Mouse (Mus musculus): ENCODE measurements around the gene Usp16. TPM values are rescaled to one million over a fixed set of nuclear protein-coding genes. Genes with fewer than 3 reads are reported as not detected.
"Not testable (repeated sequence)": the region's sequence is repeated elsewhere in the genome, so short reads cannot be mapped to it uniquely, and the experiment has no call there.

The Usp16 gene
- polyA plus RNA-seq, 1 experiment from 2014 or later: 42.7 TPM

DNA sequence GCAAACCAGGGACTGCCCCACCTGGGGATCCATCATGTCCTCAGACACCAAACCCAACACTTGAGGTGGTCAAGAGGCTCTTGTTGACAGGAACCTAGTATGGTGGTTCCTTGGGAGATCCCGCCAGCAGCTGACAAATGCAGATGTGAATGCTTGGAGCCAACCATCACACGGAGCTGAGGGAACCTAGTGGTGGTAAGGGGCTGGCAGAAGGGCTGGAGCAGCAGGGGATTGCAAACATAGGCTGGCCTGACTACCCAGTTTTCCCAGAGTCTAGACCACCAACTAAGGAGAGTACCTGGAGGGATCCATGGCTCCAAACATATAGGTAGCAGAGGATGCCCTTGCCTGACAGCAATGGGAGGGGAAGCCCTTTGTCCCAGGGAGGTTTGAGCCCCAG is 1.3 kb upstream of the Usp16 start:
- 88% methylated on average over 2 of the region's 2 CpGs for WGBS
- no peak for DNase-seq (ENCODE audit: low spot score)
- Histone ChIP-seq H3K36me3 (ENCODE audit: control insufficient read depth, insufficient read depth, low read length) (no peaks in the 10 kb centered on the region), H3K4me2 (no peak overlapping the region), H3K9ac (ENCODE audit: low read depth, low read length) (no peak overlapping the region), H3K4me3 (ENCODE audit: low read depth, low read length) (no peak overlapping the region), H3K4me1 (replicated peaks; ENCODE audit: control insufficient read depth, insufficient read depth, low read length) (peaks cover 9% of the 10 kb centered on the region; the same call in 1 of the 2 replicates), H3K27ac (ENCODE audit: low read depth, low read length) (no peak overlapping the region), H3K9me3 (ENCODE audit: control insufficient read depth, low read length) (no peaks in the 10 kb centered on the region), H3K27me3 (replicated peaks; ENCODE audit: control insufficient read depth, insufficient read depth, low read length) (no peaks in the 10 kb centered on the region)
- ATAC-seq (replicated peaks; ENCODE audit: low FRiP score): no peak

DNA sequence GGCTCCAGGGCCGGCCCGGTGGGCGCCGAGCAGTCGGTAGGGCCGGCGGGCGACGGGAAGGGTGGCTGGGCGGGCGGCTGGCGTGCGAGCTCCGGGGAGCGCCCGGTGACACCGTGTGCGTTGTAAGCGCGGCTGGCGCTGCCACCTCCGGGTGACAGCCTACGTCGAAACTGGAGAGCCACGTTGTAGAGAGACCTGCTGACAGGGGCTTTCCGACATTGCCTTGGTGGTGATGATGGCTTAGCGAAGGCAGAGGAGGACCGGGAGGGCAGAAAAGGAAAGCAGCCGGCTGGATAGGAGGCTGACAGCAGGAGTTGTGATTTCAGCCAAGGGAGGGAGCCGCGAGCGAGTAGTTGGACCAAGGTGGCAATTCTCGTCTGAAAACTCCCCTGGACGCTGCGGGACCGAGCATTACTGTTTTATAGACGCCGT is 693 bp downstream of the Usp16 start:
- peaks cover 9% of the 10 kb centered on the region; the same call in 1 of the 2 replicates for H3K4me1 ChIP-seq (replicated peaks; ENCODE audit: control insufficient read depth, insufficient read depth, low read length)
- no peaks in the 10 kb centered on the region for H3K27me3 ChIP-seq (replicated peaks; ENCODE audit: control insufficient read depth, insufficient read depth, low read length)
- peaks cover 2% of the 10 kb centered on the region; the same call in 1 of the 2 replicates for H3K36me3 ChIP-seq (ENCODE audit: control insufficient read depth, insufficient read depth, low read length)
- no peaks in the 10 kb centered on the region for H3K9me3 ChIP-seq (ENCODE audit: control insufficient read depth, low read length)
- H3K4me3 ChIP-seq (ENCODE audit: low read depth, low read length): peak overlapping the region; percentile 87
- no peak for DNase-seq (ENCODE audit: low spot score)
- H3K9ac ChIP-seq (ENCODE audit: low read depth, low read length): peak overlapping the region; percentile 81
- H3K4me2 ChIP-seq: peak overlapping the region; percentile 96
- under 1% methylated on average over 38 of the region's 38 CpGs for WGBS
- peak overlapping the region; percentile 54 for H3K27ac ChIP-seq (ENCODE audit: low read depth, low read length)
- peak; percentile 71 for ATAC-seq (replicated peaks; ENCODE audit: low FRiP score)

DNA sequence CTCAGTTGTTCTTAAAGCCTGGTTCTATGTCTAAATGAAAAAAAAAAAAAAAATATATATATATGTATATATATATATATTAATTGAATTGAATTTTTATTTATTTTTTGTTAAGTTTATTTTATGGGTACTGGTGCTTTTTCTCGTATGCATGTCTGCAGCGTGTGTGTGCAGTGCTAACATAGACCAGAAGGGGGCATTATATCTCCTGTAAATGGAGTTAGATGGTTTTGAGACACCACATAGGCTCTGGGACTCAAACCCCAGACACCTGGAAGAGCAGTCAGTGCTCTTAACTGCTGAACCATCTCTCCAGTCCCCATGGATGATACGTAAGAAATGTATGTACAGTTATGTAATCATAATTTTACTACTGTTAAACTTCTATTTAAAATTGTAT is 4.2 kb downstream of the Usp16 start:
- ATAC-seq (replicated peaks; ENCODE audit: low FRiP score) (no peak), DNase-seq (ENCODE audit: low spot score) (no peak)
- H3K4me1 ChIP-seq (replicated peaks; ENCODE audit: control insufficient read depth, insufficient read depth, low read length): peaks cover 9% of the 10 kb centered on the region; the same call in 1 of the 2 replicates
- no peak overlapping the region for H3K4me3 ChIP-seq (ENCODE audit: low read depth, low read length)
- H3K36me3 ChIP-seq (ENCODE audit: control insufficient read depth, insufficient read depth, low read length): peaks cover 16% of the 10 kb centered on the region; the same call in 1 of the 2 replicates
- no peak overlapping the region for H3K27ac ChIP-seq (ENCODE audit: low read depth, low read length)
- no peaks in the 10 kb centered on the region for H3K27me3 ChIP-seq (replicated peaks; ENCODE audit: control insufficient read depth, insufficient read depth, low read length)
- H3K4me2 ChIP-seq: no peak overlapping the region
- H3K9ac ChIP-seq (ENCODE audit: low read depth, low read length): no peak overlapping the region
- whole genome bisulfite sequencing: 96% methylated on average over 3 of the region's 3 CpGs
- no peaks in the 10 kb centered on the region for H3K9me3 ChIP-seq (ENCODE audit: control insufficient read depth, low read length)

DNA sequence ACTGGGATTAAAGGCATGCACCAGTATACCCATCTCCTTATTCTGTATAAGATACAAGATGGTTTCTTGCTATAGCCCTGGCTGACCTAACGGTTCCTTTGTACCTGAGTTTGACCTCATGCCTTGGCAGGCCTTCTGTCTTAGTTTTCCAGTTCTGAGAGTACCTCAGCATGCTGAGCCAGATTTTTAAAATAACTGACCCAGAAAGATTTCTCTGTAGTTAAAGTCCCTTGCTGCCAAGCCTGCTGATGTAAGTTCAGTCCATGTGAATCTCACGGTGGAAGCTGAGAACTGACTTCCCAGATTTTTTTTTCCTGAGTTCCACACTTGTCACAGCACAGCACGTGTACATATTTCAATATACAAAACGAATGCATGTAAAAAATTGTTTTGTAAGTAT is 16.1 kb downstream of the Usp16 start:
- ATAC-seq (replicated peaks; ENCODE audit: low FRiP score) (no peak), DNase-seq (ENCODE audit: low spot score) (no peak)
- Histone ChIP-seq H3K4me3 (ENCODE audit: low read depth, low read length) (no peak overlapping the region), H3K9me3 (ENCODE audit: control insufficient read depth, low read length) (no peaks in the 10 kb centered on the region), H3K4me1 (replicated peaks; ENCODE audit: control insufficient read depth, insufficient read depth, low read length) (no peaks in the 10 kb centered on the region), H3K27ac (ENCODE audit: low read depth, low read length) (no peak overlapping the region), H3K36me3 (ENCODE audit: control insufficient read depth, insufficient read depth, low read length) (peaks cover 32% of the 10 kb centered on the region), H3K27me3 (replicated peaks; ENCODE audit: control insufficient read depth, insufficient read depth, low read length) (no peaks in the 10 kb centered on the region), H3K4me2 (no peak overlapping the region), H3K9ac (ENCODE audit: low read depth, low read length) (no peak overlapping the region)
- 89% methylated on average over 4 of the region's 4 CpGs for WGBS

DNA sequence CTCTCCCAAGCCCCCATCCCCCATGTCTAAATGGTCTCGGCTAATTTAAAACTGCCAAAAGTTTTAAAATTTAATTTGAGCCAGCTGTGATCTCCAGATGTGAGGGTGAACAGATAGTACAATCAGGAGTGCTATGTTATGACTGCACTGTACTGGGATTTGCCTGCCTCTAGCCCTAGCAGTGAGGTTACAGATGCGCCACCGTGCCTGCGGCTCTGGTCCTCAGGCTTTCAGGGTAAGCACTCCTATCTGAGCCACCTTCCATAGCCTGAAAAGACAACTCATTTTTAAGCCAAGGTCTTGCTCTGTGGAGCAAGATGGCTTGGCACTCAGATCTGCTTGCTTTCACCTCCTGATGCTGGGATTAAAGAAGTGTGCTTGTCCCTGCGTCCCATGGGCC is 29.9 kb downstream of the Usp16 start:
- Histone ChIP-seq H3K27me3 (replicated peaks; ENCODE audit: control insufficient read depth, insufficient read depth, low read length) (no peaks in the 10 kb centered on the region), H3K4me3 (ENCODE audit: low read depth, low read length) (no peak overlapping the region), H3K4me2 (no peak overlapping the region), H3K9ac (ENCODE audit: low read depth, low read length) (no peak overlapping the region), H3K36me3 (ENCODE audit: control insufficient read depth, insufficient read depth, low read length) (peaks cover 51% of the 10 kb centered on the region), H3K27ac (ENCODE audit: low read depth, low read length) (no peak overlapping the region), H3K4me1 (replicated peaks; ENCODE audit: control insufficient read depth, insufficient read depth, low read length) (no peaks in the 10 kb centered on the region), H3K9me3 (ENCODE audit: control insufficient read depth, low read length) (no peaks in the 10 kb centered on the region)
- ATAC-seq (replicated peaks; ENCODE audit: low FRiP score): 0 out of 2 replicates have a peak, but pooled peaks have one; percentile 40
- DNase-seq (ENCODE audit: low spot score): no peak
- 79% methylated on average over 5 of the region's 5 CpGs for WGBS

DNA sequence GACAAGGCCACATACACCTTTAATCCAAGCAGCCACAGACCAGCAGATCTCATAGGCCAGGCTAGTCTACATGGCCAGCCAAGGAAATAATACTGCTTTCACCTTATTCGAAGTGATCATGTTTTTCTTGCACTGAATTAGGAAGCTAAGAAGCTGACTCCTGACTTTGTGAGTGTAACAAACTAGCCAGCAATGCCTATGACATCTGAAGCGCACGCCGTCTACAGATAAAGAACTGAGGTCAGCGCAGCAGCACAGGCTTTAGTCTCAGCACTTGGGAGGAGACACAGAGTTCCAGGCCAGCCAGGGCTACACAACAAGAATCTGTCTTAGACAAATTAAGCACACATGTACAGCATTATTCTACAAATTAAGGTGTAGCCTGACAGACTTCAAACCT is 32.2 kb downstream of the Usp16 start:
- ATAC-seq (replicated peaks; ENCODE audit: low FRiP score): no peak
- no peaks in the 10 kb centered on the region for H3K27me3 ChIP-seq (replicated peaks; ENCODE audit: control insufficient read depth, insufficient read depth, low read length)
- no peaks in the 10 kb centered on the region for H3K9me3 ChIP-seq (ENCODE audit: control insufficient read depth, low read length)
- no peak overlapping the region for H3K9ac ChIP-seq (ENCODE audit: low read depth, low read length)
- peaks cover 63% of the 10 kb centered on the region for H3K36me3 ChIP-seq (ENCODE audit: control insufficient read depth, insufficient read depth, low read length)
- H3K4me2 ChIP-seq: no peak overlapping the region
- H3K4me3 ChIP-seq (ENCODE audit: low read depth, low read length): no peak overlapping the region
- no peak for DNase-seq (ENCODE audit: low spot score)
- no peaks in the 10 kb centered on the region for H3K4me1 ChIP-seq (replicated peaks; ENCODE audit: control insufficient read depth, insufficient read depth, low read length)
- no peak overlapping the region for H3K27ac ChIP-seq (ENCODE audit: low read depth, low read length)
- 90% methylated on average over 5 of the region's 5 CpGs for WGBS

DNA sequence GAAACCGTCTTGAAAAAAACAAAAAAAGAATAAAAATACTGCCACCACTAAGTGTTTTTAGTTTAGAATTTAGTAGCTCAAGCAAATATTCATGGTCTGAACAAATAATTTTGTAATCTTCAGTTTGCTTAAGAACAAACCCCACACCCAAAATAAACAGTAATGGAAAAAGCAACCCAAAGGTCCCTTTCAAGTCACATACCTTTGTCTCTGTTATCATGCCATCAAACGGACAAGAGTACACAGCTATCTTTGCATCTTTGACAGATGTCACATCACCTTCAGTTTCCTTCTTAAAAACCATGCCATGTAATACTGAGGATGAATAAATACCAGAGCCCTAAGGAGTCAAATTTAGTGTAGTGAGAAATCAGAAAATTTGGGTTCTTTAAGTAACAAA is 34.1 kb downstream of the Usp16 start:
- Histone ChIP-seq H3K9ac (ENCODE audit: low read depth, low read length) (no peak overlapping the region), H3K9me3 (ENCODE audit: control insufficient read depth, low read length) (no peaks in the 10 kb centered on the region), H3K4me3 (ENCODE audit: low read depth, low read length) (no peak overlapping the region), H3K4me2 (no peak overlapping the region), H3K27ac (ENCODE audit: low read depth, low read length) (no peak overlapping the region), H3K36me3 (ENCODE audit: control insufficient read depth, insufficient read depth, low read length) (peaks cover 57% of the 10 kb centered on the region), H3K27me3 (replicated peaks; ENCODE audit: control insufficient read depth, insufficient read depth, low read length) (no peaks in the 10 kb centered on the region), H3K4me1 (replicated peaks; ENCODE audit: control insufficient read depth, insufficient read depth, low read length) (no peaks in the 10 kb centered on the region)
- ATAC-seq (replicated peaks; ENCODE audit: low FRiP score): no peak
- DNase-seq (ENCODE audit: low spot score): no peak
- WGBS: 63% methylated on average over 2 of the region's 2 CpGs

DNA sequence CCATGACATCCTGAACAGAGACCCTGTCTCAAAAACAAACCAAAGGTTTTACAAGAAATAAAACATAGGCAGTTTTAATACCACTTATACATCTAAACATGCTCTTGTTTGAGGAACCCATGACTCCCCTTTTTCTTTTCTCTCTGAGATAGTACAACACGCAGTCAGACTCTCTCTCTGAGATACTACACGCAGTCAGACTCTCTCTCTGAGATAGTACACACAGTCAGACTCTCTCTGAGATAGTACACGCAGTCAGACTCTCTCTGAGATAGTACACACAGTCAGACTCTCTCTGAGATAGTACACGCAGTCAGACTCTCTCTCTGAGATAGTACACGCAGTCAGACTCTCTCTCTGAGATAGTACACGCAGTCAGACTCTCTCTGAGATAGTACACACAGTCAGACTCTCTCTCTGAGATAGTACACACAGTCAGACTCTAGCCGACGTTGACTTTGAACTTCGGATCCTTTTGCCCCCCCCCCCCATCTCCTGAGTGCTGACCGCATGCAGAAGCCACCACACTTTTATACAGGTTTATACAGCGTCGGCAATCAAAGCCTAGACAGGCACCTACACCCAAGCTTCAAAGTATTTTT is 37.8 kb downstream of the Usp16 start:
- not testable (repeated sequence) for DNase-seq (ENCODE audit: low spot score); ATAC-seq (replicated peaks; ENCODE audit: low FRiP score); H3K9me3 ChIP-seq (ENCODE audit: control insufficient read depth, low read length); H3K27ac ChIP-seq (ENCODE audit: low read depth, low read length); H3K4me1 ChIP-seq (replicated peaks; ENCODE audit: control insufficient read depth, insufficient read depth, low read length); H3K4me2 ChIP-seq; H3K4me3 ChIP-seq (ENCODE audit: low read depth, low read length); H3K9ac ChIP-seq (ENCODE audit: low read depth, low read length); H3K27me3 ChIP-seq (replicated peaks; ENCODE audit: control insufficient read depth, insufficient read depth, low read length)
- peaks cover 30% of the 10 kb centered on the region for H3K36me3 ChIP-seq (ENCODE audit: control insufficient read depth, insufficient read depth, low read length)
- 93% methylated on average over 12 of the region's 12 CpGs for WGBS

DNA sequence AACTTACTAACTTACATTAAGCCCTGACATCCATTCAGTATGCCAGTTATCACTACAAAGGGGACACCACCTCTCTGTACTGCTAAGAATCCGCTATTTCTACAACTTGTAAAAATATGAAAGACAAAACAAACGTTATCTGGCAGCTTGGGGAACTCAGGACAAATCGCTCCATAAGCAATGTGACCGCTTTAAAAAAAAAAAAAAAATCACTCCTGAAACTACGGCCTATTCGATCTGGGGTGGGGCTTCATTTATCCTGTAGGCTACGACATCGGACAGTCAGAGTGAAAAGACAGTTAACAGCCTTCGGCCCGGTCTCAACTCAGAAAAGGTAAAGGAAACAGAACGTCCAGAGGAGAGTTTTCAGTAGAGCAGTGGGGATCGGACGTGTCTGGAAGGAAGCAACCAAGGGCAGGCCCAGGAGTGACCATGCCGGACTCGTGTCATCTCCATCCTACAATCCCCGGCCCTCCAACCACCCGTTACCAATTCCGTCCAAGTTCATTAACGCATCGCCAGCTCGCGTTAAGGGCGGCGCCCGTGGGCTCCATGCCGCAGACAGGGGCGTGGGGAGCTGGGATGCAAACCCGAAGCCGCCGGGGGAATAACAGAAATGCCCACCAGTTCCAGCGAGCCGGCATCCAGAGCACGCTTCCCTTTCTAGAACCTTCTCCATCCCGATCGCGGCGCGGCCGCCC is 40.6 kb downstream of the Usp16 start:
- Histone ChIP-seq H3K9me3 (ENCODE audit: control insufficient read depth, low read length) (no peaks in the 10 kb centered on the region), H3K36me3 (ENCODE audit: control insufficient read depth, insufficient read depth, low read length) (peaks cover 15% of the 10 kb centered on the region), H3K4me3 (ENCODE audit: low read depth, low read length) (peak overlapping the region; percentile 82), H3K4me2 (peak overlapping the region; percentile 89), H3K27me3 (replicated peaks; ENCODE audit: control insufficient read depth, insufficient read depth, low read length) (no peaks in the 10 kb centered on the region), H3K4me1 (replicated peaks; ENCODE audit: control insufficient read depth, insufficient read depth, low read length) (peaks cover 6% of the 10 kb centered on the region; the same call in 1 of the 2 replicates), H3K9ac (ENCODE audit: low read depth, low read length) (peak overlapping the region; percentile 99), H3K27ac (ENCODE audit: low read depth, low read length) (peak overlapping the region; percentile 80)
- ATAC-seq (replicated peaks; ENCODE audit: low FRiP score) (no peak; the same call in 1 of the 2 replicates), DNase-seq (ENCODE audit: low spot score) (peak; percentile 39)
- WGBS: under 1% methylated on average over 39 of the region's 39 CpGs

All from liver, embryonic 11.5 days (tissue).